Mouse (Mus musculus) small intestine, adult 2 months (tissue): ENCODE results near the gene Gm11541.

Source experiments
- CTCF ChIP-seq: fragments of 200-500 bp; IDR thresholded peaks from 2 replicates; pipeline ENCODE4 v1.5.1; 2012; ENCODE audit warnings: low read depth, mild to moderate bottlenecking, control low read depth, inconsistent platforms, low read length, moderate library complexity, mixed read lengths; ENCODE audit not compliant: insufficient replicate concordance, insufficient read length; ENCODE audit errors: extremely low read depth
- POLR2A ChIP-seq: fragments of 200-500 bp; IDR thresholded peaks from 2 replicates; pipeline ENCODE4 v1.6.1; 2012; ENCODE audit warnings: low read depth, mild to moderate bottlenecking, control low read depth, inconsistent platforms, low read length, moderate library complexity

DNA sequence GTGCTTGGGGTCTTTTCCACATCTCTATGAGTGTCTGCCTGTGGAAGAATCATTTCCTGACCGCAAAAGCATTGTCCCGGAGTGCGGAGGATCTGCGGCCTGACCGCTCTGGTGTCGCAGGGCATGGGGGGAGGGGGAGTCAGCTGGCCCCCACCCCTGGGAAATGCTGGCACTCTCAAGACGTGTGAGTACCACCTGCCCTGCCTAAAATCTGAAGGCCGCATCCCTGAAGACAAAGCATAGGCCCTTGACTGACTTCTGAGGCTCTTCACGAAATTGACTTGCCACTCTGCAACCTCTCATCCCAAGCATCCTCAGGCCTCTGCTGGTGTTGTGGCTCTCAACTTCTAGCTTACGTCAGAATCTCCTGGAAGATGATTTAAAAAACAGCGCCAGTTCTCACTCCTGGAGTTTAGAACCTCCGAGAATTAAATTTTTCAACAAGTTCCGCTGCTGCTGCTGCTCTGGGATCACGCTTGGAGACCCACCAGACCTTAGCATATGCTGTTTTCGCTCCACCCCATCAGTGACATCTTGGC lies 26.6 kb downstream of the Gm11541 start:
- TF ChIP-seq POLR2A (no peak), CTCF (no peak)
